Mouse (Mus musculus) left cerebral cortex, postnatal 10 days (tissue): ENCODE measurements around the gene Uaca. TPM values are rescaled to one million over a fixed set of nuclear protein-coding genes. Genes with fewer than 3 reads are reported as not detected.

Source experiments
- DNase-seq, 2 experiments: peaks; one replicate each; pipeline ENCODE4 v3.0.0; 2021 to 2022; ENCODE audit warnings: low spot score in 2 of 2, mixed read lengths in 1 of 2; ENCODE audit errors: extremely low spot score in 1 of 2
- intact Hi-C: fragments of 180-260 bp; cut with DNase I; formaldehyde crosslinking; loops from one replicate; pipeline ENCODE4 v1.15.1; 2025
- total RNA-seq, 2 experiments: library from RNA; stranded (reverse); gene quantifications; 2 replicates each; pipeline ENCODE4 v1.2.3; 2021

Uaca gene
- total RNA-seq, 2 experiments from 2014 or later, result 10.0 to 12.3 TPM

DNA sequence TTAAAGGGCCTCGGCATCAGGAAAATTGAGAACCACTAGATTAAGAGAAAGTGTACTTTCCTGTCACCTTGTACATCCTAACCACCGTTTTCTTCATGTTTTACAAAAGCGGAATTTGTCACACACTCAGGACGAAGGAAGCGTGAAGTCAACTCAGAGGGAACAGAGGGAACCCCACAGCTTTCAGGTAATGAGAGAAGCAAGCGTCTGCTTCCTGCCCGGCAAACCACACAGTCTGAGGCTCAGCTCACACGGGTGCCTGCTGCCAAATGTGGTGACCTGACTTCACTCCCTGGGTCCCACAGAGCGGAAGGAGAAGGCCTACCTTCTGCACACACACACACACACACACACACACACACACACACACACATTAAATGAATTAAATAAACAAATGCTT is 64.7 kb downstream of the Uaca start:
- DNase-seq, result no peak
- intact Hi-C loops, result loop anchor here (2.0 to 10.0 kb wide), 4 partner anchors 38 to 612 kb away; partner anchors contain the start of gene Uaca

DNA sequence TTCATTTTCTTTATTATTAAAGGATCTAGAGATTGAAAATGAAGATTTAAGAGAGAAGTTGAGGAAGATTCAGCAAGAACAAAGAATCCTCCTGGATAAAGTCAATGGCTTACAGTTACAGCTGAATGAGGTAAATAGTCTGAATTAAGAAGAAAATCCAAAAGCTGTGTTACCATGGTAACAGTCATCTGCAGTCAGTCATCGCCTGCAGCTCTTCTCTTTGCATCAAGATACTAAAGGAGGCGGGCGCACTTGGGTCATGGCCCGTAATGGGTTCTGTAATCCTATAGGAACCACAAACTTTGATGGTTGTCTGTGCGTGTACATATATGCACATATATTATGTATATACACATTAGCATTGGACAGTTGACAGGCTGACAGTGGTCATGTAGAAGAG is 66.7 kb downstream of the Uaca start:
- DNase-seq, result no peak
- intact Hi-C loops, result no loop called here

GRCm38 (mm10) chr9:60864664-60865063 is 70.3 kb downstream of the Uaca start:
- peak in 1 of 2 experiments; percentile 44 for DNase-seq
- intact Hi-C loops, result no loop called here

GRCm38 (mm10) chr9:60865866-60866265 is 71.5 kb downstream of the Uaca start:
- intact Hi-C loops, result no loop called here
- DNase-seq, result peak in 1 of 2 experiments; percentile 78

GRCm38 (mm10) chr9:60870451-60870850 is 76.1 kb downstream of the Uaca start:
- no peak for DNase-seq
- intact Hi-C loops, result no loop called here

DNA sequence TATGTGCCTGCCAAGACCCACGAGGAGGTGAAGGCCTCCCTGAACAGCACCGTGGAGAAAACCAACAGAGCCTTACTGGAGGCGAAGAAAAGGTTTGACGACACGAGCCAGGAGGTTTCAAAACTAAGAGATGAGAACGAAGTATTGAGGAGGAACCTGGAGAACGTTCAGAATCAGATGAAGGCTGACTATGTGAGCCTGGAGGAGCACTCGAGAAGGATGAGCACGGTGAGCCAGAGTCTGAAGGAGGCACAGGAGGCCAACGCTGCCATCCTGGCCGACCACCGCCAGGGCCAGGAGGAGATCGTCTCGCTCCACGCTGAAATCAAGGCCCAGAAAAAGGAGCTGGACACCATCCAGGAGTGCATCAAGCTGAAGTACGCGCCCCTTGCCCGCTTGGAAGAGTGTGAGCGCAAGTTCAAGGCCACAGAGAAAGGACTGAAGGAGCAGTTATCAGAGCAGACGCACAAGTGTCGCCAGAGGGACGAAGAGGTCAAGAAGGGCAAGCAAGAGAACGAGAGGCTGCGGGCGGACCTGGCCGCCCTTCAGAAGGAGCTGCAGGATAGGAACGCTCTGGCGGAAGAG is 76.7 kb downstream of the Uaca start:
- intact Hi-C loops, result no loop called here
- no peak for DNase-seq

DNA sequence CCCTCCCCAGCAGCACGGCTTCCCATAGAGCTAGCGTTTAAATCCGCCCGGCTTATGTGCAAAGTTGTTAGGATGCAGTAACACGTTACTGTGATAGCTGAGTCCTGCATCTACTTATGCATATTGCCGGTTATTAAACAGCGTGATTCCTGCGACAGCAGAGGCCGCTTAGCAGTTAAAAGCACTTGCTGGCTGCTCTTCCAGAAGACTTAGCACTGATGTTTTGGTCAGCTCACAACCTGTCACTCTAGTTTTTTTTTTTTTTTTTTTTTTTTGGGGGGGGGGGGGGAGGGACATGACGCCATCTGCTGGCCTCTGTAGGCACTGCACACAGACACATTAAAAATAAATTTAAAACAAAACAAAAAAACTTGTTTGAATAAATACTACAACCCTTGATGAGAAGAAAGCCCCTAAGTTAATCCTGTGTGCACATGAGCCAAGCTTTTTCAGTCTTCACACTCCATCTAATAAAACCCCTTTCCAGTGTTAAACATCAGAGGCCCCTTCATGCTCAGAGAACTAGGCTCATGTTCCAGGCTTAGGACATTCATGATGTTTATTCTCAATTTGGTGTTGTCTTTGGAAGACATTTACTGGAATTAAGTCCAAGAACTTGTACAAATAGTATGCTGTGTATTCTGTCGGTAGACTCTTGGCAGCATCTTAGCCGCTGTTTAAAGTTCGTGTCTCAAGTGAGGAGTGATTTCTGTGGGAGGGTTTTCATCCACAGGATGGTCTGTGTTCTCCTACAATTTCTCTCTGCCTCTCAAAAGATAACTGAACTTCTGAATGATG is 79.1 kb downstream of the Uaca start:
- DNase-seq, result no peak
- intact Hi-C loops, result no loop called here

DNA sequence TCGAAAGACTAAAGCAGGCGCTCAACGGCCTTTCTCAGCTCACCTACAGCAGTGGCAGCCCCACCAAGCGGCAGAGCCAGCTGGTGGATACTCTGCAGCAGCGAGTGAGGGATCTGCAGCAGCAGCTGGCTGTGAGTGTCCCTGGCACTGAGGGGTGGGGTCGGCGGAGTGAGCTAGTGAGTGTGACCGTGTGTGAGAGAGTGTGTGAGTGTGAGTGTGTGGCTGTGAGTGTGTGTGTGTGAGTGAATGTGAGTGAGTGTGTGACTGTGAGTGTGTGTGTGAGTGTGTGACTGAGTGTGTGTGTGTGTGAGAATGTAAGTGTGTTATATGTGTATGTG is 79.7 kb downstream of the Uaca start:
- no peak for DNase-seq
- intact Hi-C loops, result no loop called here

GRCm38 (mm10) chr9:60876085-60876484 is 81.7 kb downstream of the Uaca start:
- intact Hi-C loops, result no loop called here
- no peak for DNase-seq

- DNase-seq, result no peak
- intact Hi-C loops, result no loop called here
Measured at GRCm38 (mm10) chr9:60876531-60876930, 82.2 kb downstream of the Uaca start.

DNA sequence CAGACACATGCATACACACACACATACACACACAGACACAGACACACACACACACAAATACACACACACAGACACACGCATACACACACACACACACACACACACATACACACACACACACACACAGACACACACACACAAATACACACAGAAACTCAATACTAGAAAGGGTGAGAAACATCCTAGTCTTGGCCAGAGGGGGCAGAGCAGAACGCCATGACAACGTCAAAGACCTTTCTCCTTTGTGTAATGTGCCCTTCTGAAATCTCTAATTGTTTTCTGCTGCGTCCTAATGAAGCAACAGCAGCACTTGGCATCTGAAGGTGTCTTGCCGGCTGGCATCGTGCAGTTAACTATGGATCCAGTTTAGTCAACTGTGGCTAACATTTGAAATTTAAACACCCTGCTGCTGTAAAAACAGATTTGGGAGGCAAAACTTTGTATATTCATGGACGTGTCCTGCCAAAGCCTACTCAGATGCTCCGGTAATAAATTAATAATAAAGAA is 83.8 kb downstream of the Uaca start:
- intact Hi-C loops, result no loop called here
- DNase-seq, result no peak

DNA sequence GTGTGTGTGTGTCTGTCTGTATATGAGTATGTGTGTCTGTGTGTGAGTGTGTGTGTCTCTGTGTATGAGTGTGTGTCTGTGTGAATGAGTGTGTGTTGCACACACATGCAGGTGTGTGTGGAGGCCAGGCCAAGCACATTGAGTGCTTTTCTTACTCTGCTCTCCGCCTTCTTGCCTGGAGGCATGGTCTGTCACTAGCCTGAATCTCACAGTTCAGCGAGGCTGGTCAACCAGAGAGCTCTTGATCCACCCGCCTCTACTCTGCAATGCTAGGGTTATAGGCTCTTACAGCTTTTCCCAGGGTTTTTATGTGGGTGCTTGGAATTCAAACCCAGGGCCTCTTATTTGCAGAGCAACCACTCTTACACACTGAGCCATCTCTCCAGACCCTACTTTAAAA is 84.3 kb downstream of the Uaca start:
- intact Hi-C loops, result no loop called here
- DNase-seq, result no peak

DNA sequence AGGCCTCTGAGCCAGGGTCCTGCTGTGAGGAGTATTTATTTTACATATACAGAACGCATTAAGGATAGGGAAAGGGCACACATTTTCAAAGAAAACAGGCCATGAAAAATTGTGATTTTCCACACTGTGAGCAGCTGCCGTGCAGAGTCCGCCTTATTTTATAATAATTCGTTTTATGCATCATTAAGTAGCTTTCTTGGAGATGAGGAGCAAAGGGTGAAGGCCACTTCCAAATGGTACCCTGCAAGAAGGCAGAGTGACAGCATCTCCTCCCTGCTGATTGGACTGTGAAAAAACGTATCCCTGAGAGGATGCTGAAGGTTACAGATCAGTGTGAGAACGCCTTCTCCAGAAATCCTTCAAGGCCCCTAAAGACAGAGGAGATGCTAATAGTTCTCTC is 90.8 kb downstream of the Uaca start:
- intact Hi-C loops, result no loop called here

DNA sequence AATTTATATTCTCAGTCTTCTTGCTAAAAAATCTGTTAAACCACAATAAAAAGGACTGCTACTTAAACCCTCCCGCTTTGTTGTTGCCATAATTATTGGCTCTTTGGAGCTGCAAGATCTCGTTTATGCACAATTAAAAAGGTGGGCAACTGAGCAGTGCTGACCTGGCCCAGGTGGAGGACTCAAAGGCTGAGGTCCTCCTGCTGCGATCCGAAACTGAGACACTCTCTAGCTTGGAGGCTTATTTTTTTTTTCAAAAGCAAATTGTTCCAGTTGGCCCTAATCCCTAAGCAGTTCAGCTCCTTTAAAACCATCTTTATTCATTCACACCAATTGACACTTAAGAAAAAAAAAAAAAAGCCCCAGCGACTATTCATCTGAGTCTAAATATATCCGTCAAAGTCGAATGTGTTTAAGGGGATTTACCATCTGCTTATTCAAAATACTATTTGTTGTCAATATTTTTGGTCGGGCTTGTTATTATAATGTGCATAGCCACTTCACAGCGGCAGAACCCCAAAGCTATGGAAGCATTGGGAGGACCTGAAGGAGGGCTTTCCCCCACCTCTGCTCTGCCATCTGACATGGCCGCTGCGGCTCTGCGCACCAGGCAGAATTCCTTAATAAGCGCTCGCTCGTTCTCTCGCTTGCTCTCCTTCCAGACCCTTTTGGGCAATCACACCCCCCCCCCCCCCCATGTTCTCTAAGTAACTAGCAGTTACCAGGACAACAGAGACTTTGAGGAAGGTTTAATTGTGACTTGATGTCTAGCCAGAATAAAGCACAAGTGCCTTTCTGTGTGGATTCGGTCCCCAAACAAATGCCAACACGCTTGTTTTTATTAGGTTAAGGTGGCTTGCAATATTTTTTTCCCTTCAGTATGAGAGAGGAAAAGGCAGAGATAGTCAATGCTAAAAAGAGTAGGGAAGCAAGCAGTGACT is 92.4 kb downstream of the Uaca start:
- DNase-seq, result peak in 1 of 2 experiments; percentile 51
- intact Hi-C loops, result no loop called here

More for the DNA sequence above, 90.8 kb downstream of the Uaca start:
- DNase-seq, result no peak

DNA sequence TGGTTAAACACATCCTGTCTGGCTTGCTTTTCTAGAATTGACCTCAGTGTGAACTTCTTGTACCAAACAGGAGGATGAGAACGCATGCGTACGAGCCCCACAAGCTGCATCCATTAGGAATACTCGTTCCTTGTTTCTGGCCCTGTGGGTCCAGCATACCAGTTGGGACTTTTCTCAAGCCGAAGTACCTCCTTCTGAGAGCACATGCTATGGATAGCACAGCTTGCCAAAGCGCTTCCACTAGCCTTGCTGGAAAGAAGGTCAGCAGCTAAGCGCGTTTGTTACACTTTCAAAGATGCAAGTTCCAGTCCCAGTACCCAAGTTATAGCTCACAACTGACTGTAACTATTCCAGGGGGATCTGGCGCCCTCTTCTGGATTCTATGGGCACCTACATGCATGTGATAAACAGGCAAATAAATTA is 93.1 kb downstream of the Uaca start:
- DNase-seq, result peak; percentile 49 to 50

GRCm38 (mm10) chr9:60893511-60893910 is 99.2 kb downstream of the Uaca start:
- intact Hi-C loops, result loop anchor here (10.0 kb wide), 2 partner anchors 471 to 811 kb away; no protein-coding TSS in a partner anchor
- DNase-seq, result no peak

More for the DNA sequence above, 93.1 kb downstream of the Uaca start:
- intact Hi-C loops, result no loop called here

- intact Hi-C loops, result loop anchor here (5.0 to 10.0 kb wide), 3 partner anchors 469 to 1002 kb away; no protein-coding TSS in a partner anchor
- peak; percentile 71 to 78 for DNase-seq
Measured at GRCm38 (mm10) chr9:60895486-60896110, 101.3 kb downstream of the Uaca start.

- no peak for DNase-seq
- intact Hi-C loops, result loop anchor here (5.0 to 10.0 kb wide), 3 partner anchors 466 to 999 kb away; no protein-coding TSS in a partner anchor
Measured at GRCm38 (mm10) chr9:60898291-60899020, 104.1 kb downstream of the Uaca start.
